Mouse (Mus musculus): ENCODE measurements around the gene Ss18l2. TPM values are rescaled to one million over a fixed set of nuclear protein-coding genes. Genes with fewer than 3 reads are reported as not detected.

Gene Ss18l2
- polyA plus RNA-seq (2015; fragmentation: Nextera tagmentation; extraction: Ambion mirVana): 103 and 112 TPM in 2 replicates

DNA sequence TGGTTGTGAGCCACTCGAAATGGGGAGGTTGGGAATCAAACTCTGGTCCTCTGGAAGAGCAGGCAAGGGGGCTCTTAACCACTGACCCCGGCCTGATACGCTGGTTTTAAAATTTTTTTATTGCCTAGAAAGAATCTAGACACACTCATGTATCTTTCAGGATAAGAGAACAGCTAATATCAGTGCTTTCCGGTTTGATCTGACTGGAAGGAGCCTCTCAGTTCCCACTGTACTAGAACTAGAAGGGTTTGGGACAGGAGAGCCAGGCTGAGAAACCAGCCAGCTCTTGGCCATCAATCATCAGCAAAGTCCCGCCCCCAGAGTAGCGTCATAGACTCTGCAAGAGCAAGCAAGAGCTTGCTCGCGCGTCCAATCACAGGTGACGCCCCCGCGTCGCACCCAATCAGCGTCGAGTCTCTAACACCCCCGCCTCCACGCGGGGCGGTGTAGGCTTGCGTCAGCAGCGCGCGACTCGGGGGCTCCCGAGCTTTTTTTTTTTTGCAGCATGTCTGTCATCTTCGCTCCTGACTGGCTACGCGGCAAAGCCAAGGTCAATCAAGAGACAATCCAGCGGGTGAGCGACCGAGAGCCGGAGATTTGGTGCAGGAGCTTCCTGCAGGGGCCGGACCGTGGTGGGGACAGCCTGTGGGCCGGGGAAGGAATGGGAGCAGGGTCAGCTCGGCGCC, at the start of gene Ss18l2:
Gene Ss18l2 (plus strand): TSS at position 432 of the 686 bp plus-strand sequence.
- Histone ChIP-seq H3K27ac (ENCODE audit: low read length) (peak within 1 kb of the TSS; percentile 96), H3K9ac (ENCODE audit: low read length) (peak within 1 kb of the TSS; percentile 97), H3K4me1 (ENCODE audit: control insufficient read depth, insufficient read depth, low read length) (peaks cover 21% of the 10 kb centered on the region), H3K9me3 (replicated peaks; ENCODE audit: control insufficient read depth, low read length) (no peaks in the 10 kb centered on the region), H3K4me3 (replicated peaks; ENCODE audit: low read length) (peak within 1 kb of the TSS; percentile 81), H3K27me3 (ENCODE audit: control insufficient read depth, insufficient read depth, low read length) (no peaks in the 10 kb centered on the region), H3K4me2 (ENCODE audit: low read depth, low read length) (peak within 1 kb of the TSS; percentile 91), H3K36me3 (ENCODE audit: control insufficient read depth, insufficient read depth, low read length) (peaks cover 10% of the 10 kb centered on the region)
- ATAC-seq (ENCODE audit: insufficient read depth, low FRiP score): peak; percentile 97
- 5% methylated on average over 37 of the region's 37 CpGs for WGBS

DNA sequence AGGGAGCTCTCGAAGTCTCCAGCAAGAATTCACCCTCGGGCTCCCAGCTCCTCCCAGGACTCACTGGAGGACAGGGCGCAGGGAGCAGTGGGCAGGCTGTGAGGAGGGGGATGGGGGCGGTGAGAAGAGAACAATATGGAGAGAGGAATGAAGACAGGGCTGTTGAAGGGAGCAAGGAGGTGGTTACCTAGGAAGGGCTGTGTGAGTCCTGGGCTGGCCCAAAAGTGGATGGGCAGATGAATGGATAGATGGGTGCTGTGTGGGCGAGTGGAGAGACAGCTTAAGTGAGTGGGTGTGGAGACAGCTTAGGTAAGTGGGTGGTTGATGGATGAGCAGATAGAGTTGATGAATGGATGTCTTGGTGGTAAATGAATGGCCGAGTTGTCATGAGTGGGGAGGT, 46.7 kb upstream of the Ss18l2 start:
- no peaks in the 10 kb centered on the region for H3K9me3 ChIP-seq (replicated peaks; ENCODE audit: control insufficient read depth, low read length)
- no peak overlapping the region for H3K4me3 ChIP-seq (replicated peaks; ENCODE audit: low read length)
- peaks cover 8% of the 10 kb centered on the region; the same call in 1 of the 2 replicates for H3K27me3 ChIP-seq (ENCODE audit: control insufficient read depth, insufficient read depth, low read length)
- 65% methylated on average over 6 of the region's 6 CpGs for WGBS
- no peak overlapping the region for H3K4me2 ChIP-seq (ENCODE audit: low read depth, low read length)
- peaks cover 7% of the 10 kb centered on the region for H3K4me1 ChIP-seq (ENCODE audit: control insufficient read depth, insufficient read depth, low read length)
- no peak overlapping the region for H3K27ac ChIP-seq (ENCODE audit: low read length)
- H3K9ac ChIP-seq (ENCODE audit: low read length): no peak overlapping the region
- no peaks in the 10 kb centered on the region for H3K36me3 ChIP-seq (ENCODE audit: control insufficient read depth, insufficient read depth, low read length)
- ATAC-seq (ENCODE audit: insufficient read depth, low FRiP score): no peak

- 82% methylated on average over 5 of the region's 5 CpGs for WGBS
- Histone ChIP-seq H3K36me3 (ENCODE audit: control insufficient read depth, insufficient read depth, low read length) (no peaks in the 10 kb centered on the region), H3K4me2 (ENCODE audit: low read depth, low read length) (no peak overlapping the region), H3K9me3 (replicated peaks; ENCODE audit: control insufficient read depth, low read length) (no peaks in the 10 kb centered on the region), H3K4me1 (ENCODE audit: control insufficient read depth, insufficient read depth, low read length) (peaks cover 7% of the 10 kb centered on the region), H3K27ac (ENCODE audit: low read length) (no peak overlapping the region), H3K27me3 (ENCODE audit: control insufficient read depth, insufficient read depth, low read length) (peaks cover 14% of the 10 kb centered on the region), H3K4me3 (replicated peaks; ENCODE audit: low read length) (no peak overlapping the region), H3K9ac (ENCODE audit: low read length) (no peak overlapping the region)
- no peak for ATAC-seq (ENCODE audit: insufficient read depth, low FRiP score)
Measured at GRCm38 (mm10) chr9:121664104-121664503, 46.0 kb upstream of the Ss18l2 start.

- Histone ChIP-seq H3K36me3 (ENCODE audit: control insufficient read depth, insufficient read depth, low read length) (no peaks in the 10 kb centered on the region), H3K9me3 (replicated peaks; ENCODE audit: control insufficient read depth, low read length) (no peaks in the 10 kb centered on the region), H3K9ac (ENCODE audit: low read length) (peak overlapping the region; percentile 36; the same call in 1 of the 2 replicates), H3K4me2 (ENCODE audit: low read depth, low read length) (0 out of 2 replicates have a peak overlapping the region, but pooled peaks have one; percentile 10), H3K4me3 (replicated peaks; ENCODE audit: low read length) (no peak overlapping the region), H3K4me1 (ENCODE audit: control insufficient read depth, insufficient read depth, low read length) (peaks cover 15% of the 10 kb centered on the region), H3K27me3 (ENCODE audit: control insufficient read depth, insufficient read depth, low read length) (peaks cover 32% of the 10 kb centered on the region), H3K27ac (ENCODE audit: low read length) (no peak overlapping the region)
- ATAC-seq (ENCODE audit: insufficient read depth, low FRiP score): 0 out of 2 replicates have a peak, but pooled peaks have one; percentile 14
- WGBS: 60% methylated on average over 16 of the region's 16 CpGs
Measured at GRCm38 (mm10) chr9:121666957-121667630, 43.0 kb upstream of the Ss18l2 start.

GRCm38 (mm10) chr9:121667822-121668221, 42.3 kb upstream of the Ss18l2 start:
- ATAC-seq (ENCODE audit: insufficient read depth, low FRiP score): no peak
- Histone ChIP-seq H3K4me3 (replicated peaks; ENCODE audit: low read length) (no peak overlapping the region), H3K4me2 (ENCODE audit: low read depth, low read length) (no peak overlapping the region), H3K36me3 (ENCODE audit: control insufficient read depth, insufficient read depth, low read length) (no peaks in the 10 kb centered on the region), H3K27me3 (ENCODE audit: control insufficient read depth, insufficient read depth, low read length) (peaks cover 32% of the 10 kb centered on the region), H3K4me1 (ENCODE audit: control insufficient read depth, insufficient read depth, low read length) (peaks cover 15% of the 10 kb centered on the region), H3K9me3 (replicated peaks; ENCODE audit: control insufficient read depth, low read length) (no peaks in the 10 kb centered on the region), H3K9ac (ENCODE audit: low read length) (no peak overlapping the region), H3K27ac (ENCODE audit: low read length) (no peak overlapping the region)
- 78% methylated on average over 11 of the region's 11 CpGs for WGBS

DNA sequence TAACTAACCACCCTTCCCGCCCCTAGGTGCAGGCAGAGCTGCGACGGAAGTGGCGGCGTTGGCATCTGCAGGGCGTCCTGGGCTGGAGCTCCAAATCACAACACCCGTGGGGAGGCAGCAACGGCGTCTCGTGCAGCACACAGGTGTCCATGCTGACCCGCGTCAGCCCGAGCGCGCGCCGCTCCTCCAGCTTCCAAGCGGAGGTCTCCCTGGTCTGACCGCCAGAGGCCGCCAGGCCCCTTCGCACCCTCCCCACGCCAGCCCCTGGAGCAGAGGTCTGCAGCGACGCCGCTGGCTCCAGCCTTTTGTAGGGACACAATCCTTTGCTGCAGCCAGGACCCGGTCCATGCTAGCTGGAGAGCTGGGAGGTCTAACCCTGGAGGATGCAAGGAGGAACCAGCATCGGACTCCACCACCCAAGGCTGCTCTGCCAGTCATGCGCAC, 40.8 kb upstream of the Ss18l2 start:
- no peak overlapping the region for H3K27ac ChIP-seq (ENCODE audit: low read length)
- H3K36me3 ChIP-seq (ENCODE audit: control insufficient read depth, insufficient read depth, low read length): no peaks in the 10 kb centered on the region
- H3K4me2 ChIP-seq (ENCODE audit: low read depth, low read length): peak overlapping the region; percentile 58
- H3K4me3 ChIP-seq (replicated peaks; ENCODE audit: low read length): peak overlapping the region; percentile 39
- H3K9me3 ChIP-seq (replicated peaks; ENCODE audit: control insufficient read depth, low read length): no peaks in the 10 kb centered on the region
- H3K27me3 ChIP-seq (ENCODE audit: control insufficient read depth, insufficient read depth, low read length): peaks cover 32% of the 10 kb centered on the region
- H3K4me1 ChIP-seq (ENCODE audit: control insufficient read depth, insufficient read depth, low read length): peaks cover 15% of the 10 kb centered on the region
- peak overlapping the region; percentile 62 for H3K9ac ChIP-seq (ENCODE audit: low read length)
- peak; percentile 51; the same call in 1 of the 2 replicates for ATAC-seq (ENCODE audit: insufficient read depth, low FRiP score)
- WGBS: under 1% methylated on average over 28 of the region's 28 CpGs

- H3K9ac ChIP-seq (ENCODE audit: low read length): no peak overlapping the region
- no peaks in the 10 kb centered on the region for H3K9me3 ChIP-seq (replicated peaks; ENCODE audit: control insufficient read depth, low read length)
- H3K36me3 ChIP-seq (ENCODE audit: control insufficient read depth, insufficient read depth, low read length): no peaks in the 10 kb centered on the region
- ATAC-seq (ENCODE audit: insufficient read depth, low FRiP score): 0 out of 2 replicates have a peak, but pooled peaks have one; percentile 31
- H3K27ac ChIP-seq (ENCODE audit: low read length): no peak overlapping the region
- H3K4me1 ChIP-seq (ENCODE audit: control insufficient read depth, insufficient read depth, low read length): peaks cover 15% of the 10 kb centered on the region
- H3K27me3 ChIP-seq (ENCODE audit: control insufficient read depth, insufficient read depth, low read length): peaks cover 32% of the 10 kb centered on the region
- no peak overlapping the region for H3K4me2 ChIP-seq (ENCODE audit: low read depth, low read length)
- H3K4me3 ChIP-seq (replicated peaks; ENCODE audit: low read length): no peak overlapping the region
- WGBS: 28% methylated on average over 7 of the region's 7 CpGs
Measured at GRCm38 (mm10) chr9:121671300-121671699, 38.8 kb upstream of the Ss18l2 start.

- no peak overlapping the region for H3K4me3 ChIP-seq (replicated peaks; ENCODE audit: low read length)
- peaks cover 32% of the 10 kb centered on the region for H3K27me3 ChIP-seq (ENCODE audit: control insufficient read depth, insufficient read depth, low read length)
- no peak overlapping the region for H3K4me2 ChIP-seq (ENCODE audit: low read depth, low read length)
- peaks cover 12% of the 10 kb centered on the region for H3K4me1 ChIP-seq (ENCODE audit: control insufficient read depth, insufficient read depth, low read length)
- H3K9me3 ChIP-seq (replicated peaks; ENCODE audit: control insufficient read depth, low read length): no peaks in the 10 kb centered on the region
- H3K27ac ChIP-seq (ENCODE audit: low read length): no peak overlapping the region
- H3K36me3 ChIP-seq (ENCODE audit: control insufficient read depth, insufficient read depth, low read length): no peaks in the 10 kb centered on the region
- 41% methylated on average over 5 of the region's 5 CpGs for WGBS
- H3K9ac ChIP-seq (ENCODE audit: low read length): no peak overlapping the region
- ATAC-seq (ENCODE audit: insufficient read depth, low FRiP score): no peak
Measured at GRCm38 (mm10) chr9:121672311-121672710, 37.8 kb upstream of the Ss18l2 start.

DNA sequence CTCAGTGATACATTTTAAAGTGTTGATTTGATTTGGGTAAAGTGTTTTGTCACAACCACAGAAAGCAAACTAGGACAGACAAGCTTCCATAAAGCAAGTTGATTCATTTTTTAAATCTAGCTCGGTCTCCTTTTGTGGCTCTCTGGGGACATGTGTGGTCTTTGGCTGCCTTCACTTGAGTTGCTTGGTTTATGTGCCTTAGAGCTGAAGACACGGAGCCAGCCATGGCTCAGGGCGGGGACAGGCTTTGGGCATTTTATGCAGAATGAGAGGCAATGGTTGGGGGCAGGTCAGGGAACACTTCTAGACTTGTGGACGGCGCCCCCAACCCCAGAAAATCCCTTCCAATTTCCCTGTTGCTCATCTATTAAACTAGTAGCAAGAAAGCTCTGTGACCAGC, 36.4 kb upstream of the Ss18l2 start:
- H3K27ac ChIP-seq (ENCODE audit: low read length): no peak overlapping the region
- H3K27me3 ChIP-seq (ENCODE audit: control insufficient read depth, insufficient read depth, low read length): peaks cover 22% of the 10 kb centered on the region
- no peaks in the 10 kb centered on the region for H3K36me3 ChIP-seq (ENCODE audit: control insufficient read depth, insufficient read depth, low read length)
- peaks cover 15% of the 10 kb centered on the region for H3K4me1 ChIP-seq (ENCODE audit: control insufficient read depth, insufficient read depth, low read length)
- no peaks in the 10 kb centered on the region for H3K9me3 ChIP-seq (replicated peaks; ENCODE audit: control insufficient read depth, low read length)
- H3K4me2 ChIP-seq (ENCODE audit: low read depth, low read length): no peak overlapping the region
- WGBS: 79% methylated on average over 5 of the region's 5 CpGs
- H3K9ac ChIP-seq (ENCODE audit: low read length): no peak overlapping the region
- no peak overlapping the region for H3K4me3 ChIP-seq (replicated peaks; ENCODE audit: low read length)
- no peak for ATAC-seq (ENCODE audit: insufficient read depth, low FRiP score)

Measured in stomach, embryonic 16.5 days (tissue).